Mouse (Mus musculus) stomach, postnatal 0 days (tissue): Measurements from ENCODE around the gene Apbb1.

Experiments used
- CTCF ChIP-seq: IDR thresholded peaks from 2 replicates; pipeline ENCODE4 v1.5.1; 2016; ENCODE audit warnings: antibody characterized with exemption, low read depth, mild to moderate bottlenecking, moderate library complexity
- EP300 ChIP-seq: optimal IDR thresholded peaks from 2 replicates; pipeline ENCODE3; 2016; ENCODE audit warnings: antibody characterized with exemption

DNA sequence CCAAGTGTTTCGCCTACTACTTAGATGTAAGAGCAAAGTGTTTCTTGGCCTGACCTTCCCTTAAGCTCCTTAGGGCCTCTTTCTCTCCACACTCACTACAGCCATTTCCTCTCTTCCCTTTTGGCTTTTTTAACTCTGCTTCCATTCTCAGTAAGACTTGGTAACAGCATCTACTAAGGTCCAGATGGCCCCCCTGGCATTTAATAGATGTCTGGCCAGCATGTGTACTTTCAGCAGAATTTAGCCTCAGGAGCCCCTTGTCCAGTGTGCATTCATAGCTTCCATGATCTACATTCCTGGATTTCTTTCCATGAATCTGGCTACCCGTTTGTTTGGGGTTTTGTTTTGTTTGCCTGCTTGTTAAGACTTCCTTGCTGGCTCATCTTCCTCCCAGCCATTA, 3.0 kb downstream of the Apbb1 start:
- TF ChIP-seq CTCF (no peak), EP300 (no peak)
